Mouse (Mus musculus) embryonic facial prominence, embryonic 14.5 days (tissue): ENCODE measurements at regions not wholly inside any gene's neighbourhood (a gene's known extent, or its start where the extent isn't known, plus 50 kb on each side); places are given as distances from the start of the nearest gene placed in this dataset.

Experiments used
- ATAC-seq: fragments of 200-750 bp; cut with Nextera tagmentation; 2 replicates; pipeline ENCODE4 v1.8.0; 2017; ENCODE audit warnings: low read depth, moderate number of reproducible peaks, moderate TSS enrichment
- DNase-seq: peaks from one replicate; pipeline ENCODE4 v3.0.0-alpha.2; 2015; ENCODE audit warnings: low spot score
- H3K27ac ChIP-seq: fragments of 300-500 bp; sonication (generic); replicated peaks from 2 replicates; pipeline ENCODE4 v1.5.1; 2014; ENCODE audit warnings: low read depth, mild to moderate bottlenecking, low read length, moderate library complexity
- H3K27me3 ChIP-seq: fragments of 300-500 bp; sonication (generic); replicated peaks from 2 replicates; pipeline ENCODE4 v1.6.1; 2014; ENCODE audit warnings: low read length; ENCODE audit not compliant: control insufficient read depth, insufficient read depth
- H3K36me3 ChIP-seq: fragments of 300-500 bp; sonication (generic); 2 replicates; pipeline ENCODE4 v1.6.1; 2014; ENCODE audit warnings: low read length, mixed read lengths; ENCODE audit not compliant: control insufficient read depth, insufficient read depth
- H3K4me1 ChIP-seq: fragments of 300-500 bp; sonication (generic); 2 replicates; pipeline ENCODE4 v1.6.1; 2014; ENCODE audit warnings: antibody characterized with exemption, low read length; ENCODE audit not compliant: control insufficient read depth, insufficient read depth
- H3K4me2 ChIP-seq: fragments of 300-500 bp; sonication (generic); 2 replicates; pipeline ENCODE4 v1.6.1; 2014; ENCODE audit warnings: low read depth, mild to moderate bottlenecking, low read length, moderate library complexity, mixed read lengths
- H3K4me3 ChIP-seq: fragments of 300-500 bp; sonication (generic); 2 replicates; pipeline ENCODE4 v1.5.1; 2014; ENCODE audit warnings: low read depth, mild to moderate bottlenecking, low read length
- H3K9ac ChIP-seq: fragments of 300-500 bp; sonication (generic); 2 replicates; pipeline ENCODE4 v1.6.1; 2014; ENCODE audit warnings: low read depth, mild to moderate bottlenecking, low read length, moderate library complexity, mixed read lengths
- H3K9me3 ChIP-seq: fragments of 300-500 bp; sonication (generic); 2 replicates; pipeline ENCODE4 v1.6.1; 2016; ENCODE audit warnings: low read length; ENCODE audit not compliant: control insufficient read depth
- WGBS: fragments of 180-500 bp; shearing (Covaris S2); extraction: QIAGEN DNeasy Blood & Tissue Kit; methylation state at CpG from one replicate; pipeline ENCODE4 v1.1.7; 2014; 5-methylcytosine and 5-hydroxymethylcytosine counted together

DNA sequence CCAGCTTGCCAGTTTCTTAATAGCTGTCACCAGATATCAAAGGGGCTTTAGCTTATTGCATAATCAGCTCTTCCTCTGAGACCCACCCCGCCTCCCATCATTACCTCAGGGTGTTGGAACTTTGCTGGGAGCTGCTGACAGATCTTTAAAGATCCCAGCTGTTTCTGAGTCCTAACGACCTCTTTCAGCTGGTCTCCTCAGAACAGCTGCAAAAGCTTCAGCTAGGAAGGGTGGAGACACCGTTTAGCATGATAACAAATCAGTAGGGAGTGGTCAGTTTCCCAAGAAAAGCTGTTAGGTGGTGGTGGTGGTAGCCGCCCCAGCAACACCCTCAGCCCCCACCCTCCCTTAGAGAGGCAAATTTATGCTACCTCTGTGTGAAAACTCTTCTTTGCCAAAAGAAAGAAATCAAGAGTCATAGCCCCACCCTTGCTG is 916.9 kb upstream of the Gm7489 start:
- WGBS: 8% methylated on average over 4 of the region's 4 CpGs

DNA sequence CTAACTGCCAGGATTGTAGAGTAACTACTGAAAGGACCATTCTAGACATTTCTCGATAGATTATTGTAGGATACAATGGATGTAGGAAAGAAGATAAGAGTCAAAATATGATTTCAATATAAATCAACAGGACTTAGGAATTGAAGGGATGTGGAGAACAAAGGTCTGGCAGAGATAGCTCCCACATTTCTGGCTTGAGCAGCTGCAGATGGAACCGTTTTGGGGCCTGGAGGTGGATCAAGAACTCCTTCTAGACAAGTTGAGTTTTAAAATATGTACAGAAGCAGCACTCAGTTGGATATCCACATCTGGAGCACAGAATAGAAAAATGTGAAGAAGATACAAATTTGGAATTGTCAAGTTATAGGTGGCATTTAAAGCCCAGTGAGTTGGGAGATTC is 901.9 kb upstream of the Gm7489 start:
- no peaks in the 10 kb centered on the region for H3K4me1 ChIP-seq
- DNase-seq (peak; percentile 61), ATAC-seq (no peak)
- H3K27ac ChIP-seq: no peak overlapping the region
- no peaks in the 10 kb centered on the region for H3K36me3 ChIP-seq
- no peaks in the 10 kb centered on the region for H3K9me3 ChIP-seq
- 59% methylated on average over 2 of the region's 2 CpGs for WGBS
- H3K27me3 ChIP-seq: no peaks in the 10 kb centered on the region
- H3K4me2 ChIP-seq: no peak overlapping the region
- H3K9ac ChIP-seq: no peak overlapping the region
- no peak overlapping the region for H3K4me3 ChIP-seq

More for the DNA sequence above, 916.9 kb upstream of the Gm7489 start:
- H3K27me3 ChIP-seq: no peaks in the 10 kb centered on the region
- H3K36me3 ChIP-seq: no peaks in the 10 kb centered on the region
- H3K27ac ChIP-seq: no peak overlapping the region
- H3K9ac ChIP-seq: no peak overlapping the region
- DNase-seq (peak; percentile 85), ATAC-seq (peak; percentile 63; the same call in 1 of the 2 replicates)
- peaks cover 4% of the 10 kb centered on the region; the same call in 1 of the 2 replicates for H3K4me1 ChIP-seq
- H3K4me2 ChIP-seq: no peak overlapping the region
- no peak overlapping the region for H3K4me3 ChIP-seq
- no peaks in the 10 kb centered on the region for H3K9me3 ChIP-seq

DNA sequence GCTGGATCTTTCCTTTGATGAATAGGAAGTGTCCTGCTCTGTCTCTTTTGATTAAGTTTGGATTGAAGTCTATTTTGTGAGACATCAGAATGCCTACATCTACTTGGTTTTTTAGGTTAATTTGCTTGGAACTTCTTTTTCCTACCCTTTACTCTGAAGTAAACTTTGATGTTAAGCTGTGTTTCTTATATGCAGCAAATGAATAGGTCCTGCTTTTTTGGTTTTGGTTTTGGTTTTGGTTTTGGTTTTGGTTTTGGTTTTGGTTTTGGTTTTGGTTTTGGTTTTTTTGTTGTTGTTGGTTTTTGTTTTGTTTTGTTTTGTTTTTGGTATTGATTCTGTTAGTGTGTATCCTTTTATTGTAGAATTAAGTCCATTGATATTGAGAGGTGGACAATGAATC is 894.1 kb upstream of the Gm7489 start:
- no peaks in the 10 kb centered on the region for H3K36me3 ChIP-seq
- no peaks in the 10 kb centered on the region for H3K27me3 ChIP-seq
- no peaks in the 10 kb centered on the region for H3K9me3 ChIP-seq
- ATAC-seq (no peak), DNase-seq (no peak)
- H3K4me3 ChIP-seq: no peak overlapping the region
- H3K9ac ChIP-seq: no peak overlapping the region
- H3K4me2 ChIP-seq: no peak overlapping the region
- H3K4me1 ChIP-seq: no peaks in the 10 kb centered on the region
- H3K27ac ChIP-seq: no peak overlapping the region

DNA sequence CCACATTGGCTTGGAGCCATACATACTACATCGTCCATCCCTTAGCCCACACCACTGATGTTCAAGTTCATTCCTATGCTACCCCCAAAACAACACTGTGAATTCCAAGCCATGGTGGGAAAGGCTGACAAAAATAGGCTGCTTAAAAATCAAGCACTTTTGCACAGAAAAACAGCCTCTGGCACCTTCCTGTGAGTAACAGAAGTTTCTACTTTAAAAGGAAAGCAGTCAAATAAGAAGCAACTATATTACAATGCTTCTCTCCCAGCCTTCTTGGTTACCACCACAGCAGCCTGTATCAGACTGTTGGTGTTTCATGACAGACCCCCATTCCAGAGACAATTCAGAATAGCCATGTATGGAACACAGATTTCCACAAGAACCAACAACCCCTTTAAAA is 890.4 kb upstream of the Gm7489 start:
- no peak for DNase-seq
- H3K36me3 ChIP-seq: no peaks in the 10 kb centered on the region
- 76% methylated on average over 1 of the region's 1 CpGs for WGBS

DNA sequence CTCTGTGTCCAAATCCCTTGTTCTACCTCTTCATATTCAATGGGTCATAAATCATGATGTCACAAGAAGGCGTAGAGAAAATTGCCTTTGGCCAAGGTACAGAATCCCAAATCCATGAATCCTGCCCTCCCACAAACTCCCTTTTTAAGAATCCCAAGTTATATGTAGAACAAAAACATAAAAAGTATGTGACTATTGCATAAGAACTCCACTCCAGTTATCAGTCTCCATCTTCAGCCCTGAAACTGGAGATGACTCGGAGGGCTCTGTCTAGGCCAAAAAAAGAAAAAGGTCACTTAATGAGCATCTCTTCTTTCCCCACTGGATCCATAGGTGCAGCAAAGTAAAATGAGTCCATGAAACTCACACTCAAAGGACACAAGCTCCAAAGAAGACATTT is 885.5 kb upstream of the Gm7489 start:
- Histone ChIP-seq H3K4me1 (no peaks in the 10 kb centered on the region), H3K36me3 (no peaks in the 10 kb centered on the region), H3K27ac (no peak overlapping the region), H3K9ac (no peak overlapping the region), H3K9me3 (no peaks in the 10 kb centered on the region), H3K4me2 (no peak overlapping the region), H3K27me3 (no peaks in the 10 kb centered on the region), H3K4me3 (no peak overlapping the region)
- no peak for DNase-seq
- 85% methylated on average over 2 of the region's 2 CpGs for WGBS
- ATAC-seq: no peak

More for the DNA sequence above, 890.4 kb upstream of the Gm7489 start:
- no peak for ATAC-seq
- H3K4me2 ChIP-seq: no peak overlapping the region
- H3K27me3 ChIP-seq: no peaks in the 10 kb centered on the region
- H3K4me1 ChIP-seq: no peaks in the 10 kb centered on the region
- H3K9ac ChIP-seq: no peak overlapping the region
- no peaks in the 10 kb centered on the region for H3K9me3 ChIP-seq
- no peak overlapping the region for H3K4me3 ChIP-seq
- no peak overlapping the region for H3K27ac ChIP-seq

DNA sequence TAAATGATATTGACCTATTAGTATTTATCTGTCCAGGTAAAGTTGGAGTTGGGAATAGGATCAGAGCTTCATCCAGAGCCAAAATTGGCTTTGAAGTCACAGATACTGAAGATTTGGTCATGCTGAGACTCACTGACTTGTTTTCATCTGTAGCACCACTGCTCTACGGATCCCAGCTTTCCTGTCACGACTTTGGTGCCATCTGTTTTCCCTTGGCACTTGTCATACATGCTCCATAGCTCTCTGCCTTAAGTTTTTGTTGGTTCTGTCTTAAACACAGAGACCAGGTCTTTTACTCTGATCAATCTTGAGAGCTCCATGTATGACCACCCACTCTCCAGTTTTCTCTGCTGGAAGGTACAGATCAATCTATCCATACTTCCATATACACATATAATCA is 884.9 kb upstream of the Gm7489 start:
- Histone ChIP-seq H3K27me3 (no peaks in the 10 kb centered on the region), H3K4me3 (no peak overlapping the region), H3K4me2 (no peak overlapping the region), H3K27ac (no peak overlapping the region), H3K9ac (no peak overlapping the region), H3K4me1 (no peaks in the 10 kb centered on the region), H3K36me3 (no peaks in the 10 kb centered on the region), H3K9me3 (no peaks in the 10 kb centered on the region)
- no peak for DNase-seq
- WGBS: 78% methylated on average over 2 of the region's 2 CpGs
- no peak for ATAC-seq

DNA sequence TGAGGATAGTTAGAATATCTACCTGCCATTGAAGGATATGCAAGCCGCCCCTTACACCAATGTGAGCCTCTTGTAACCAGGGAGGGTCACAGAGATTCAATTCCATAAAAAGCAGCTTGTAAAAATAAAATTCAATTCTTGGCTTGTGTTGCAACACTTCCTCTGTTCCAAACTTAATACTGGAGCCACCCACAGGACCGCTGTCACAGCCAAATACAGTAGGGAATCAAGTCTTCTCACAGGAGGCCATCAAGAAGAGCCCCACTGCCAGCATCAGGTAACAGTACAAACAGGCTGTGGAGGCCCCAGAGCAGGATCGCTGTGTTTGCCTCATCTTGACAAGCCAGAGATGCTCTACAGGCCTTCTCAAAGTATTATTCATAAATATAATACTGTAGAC is 883.3 kb upstream of the Gm7489 start:
- no peak for ATAC-seq
- H3K9ac ChIP-seq: no peak overlapping the region
- no peaks in the 10 kb centered on the region for H3K9me3 ChIP-seq
- H3K4me3 ChIP-seq: no peak overlapping the region
- H3K27ac ChIP-seq: no peak overlapping the region
- no peaks in the 10 kb centered on the region for H3K27me3 ChIP-seq
- H3K4me2 ChIP-seq: no peak overlapping the region
- H3K4me1 ChIP-seq: no peaks in the 10 kb centered on the region
- no peak for DNase-seq
- WGBS: 79% methylated on average over 3 of the region's 3 CpGs
- H3K36me3 ChIP-seq: no peaks in the 10 kb centered on the region

DNA sequence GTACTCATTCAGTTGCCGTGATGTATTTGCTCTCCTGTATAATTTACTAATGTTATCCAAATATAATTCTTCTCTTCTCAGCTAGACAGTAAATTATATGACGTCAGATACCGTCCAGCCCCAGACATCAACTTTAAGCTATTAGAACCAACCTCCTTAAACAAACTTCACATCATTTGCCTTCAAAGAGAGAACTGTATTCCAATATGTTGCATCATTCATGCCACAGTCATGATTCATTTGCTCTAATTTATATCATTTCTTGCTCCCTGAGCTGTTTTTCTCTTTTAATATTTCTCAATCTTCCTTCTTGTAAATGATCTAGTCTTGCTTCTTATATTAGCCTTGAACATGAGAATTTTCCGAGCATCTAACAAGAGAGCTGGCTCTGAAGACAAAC is 882.7 kb upstream of the Gm7489 start:
- H3K27ac ChIP-seq: no peak overlapping the region
- H3K9ac ChIP-seq: no peak overlapping the region
- no peaks in the 10 kb centered on the region for H3K36me3 ChIP-seq
- H3K27me3 ChIP-seq: no peaks in the 10 kb centered on the region
- DNase-seq: no peak
- H3K4me1 ChIP-seq: no peaks in the 10 kb centered on the region
- no peaks in the 10 kb centered on the region for H3K9me3 ChIP-seq
- 82% methylated on average over 4 of the region's 4 CpGs for WGBS
- ATAC-seq: no peak
- no peak overlapping the region for H3K4me3 ChIP-seq
- no peak overlapping the region for H3K4me2 ChIP-seq

DNA sequence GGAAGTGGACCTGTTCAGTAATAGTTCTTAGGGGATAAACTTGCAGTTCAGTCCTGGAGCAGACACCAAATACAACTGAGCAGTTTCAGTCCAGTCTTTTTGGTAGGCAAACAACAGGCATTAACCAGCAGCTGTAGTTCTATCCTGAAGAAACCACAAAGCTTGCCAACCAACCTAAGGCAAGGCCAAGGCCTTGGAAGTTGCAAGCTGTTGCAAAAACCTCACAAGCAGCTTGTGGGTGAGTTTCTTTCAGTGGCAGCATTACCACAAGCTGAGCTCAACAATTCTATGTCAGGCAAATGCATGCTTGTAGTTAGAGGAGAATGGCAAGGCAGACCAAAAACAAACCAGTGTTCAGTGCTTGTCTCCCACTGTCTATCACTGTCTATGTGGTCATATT is 880.6 kb upstream of the Gm7489 start:
- no peaks in the 10 kb centered on the region for H3K36me3 ChIP-seq
- H3K27ac ChIP-seq: no peak overlapping the region
- DNase-seq (no peak), ATAC-seq (no peak)
- H3K4me3 ChIP-seq: no peak overlapping the region
- no peak overlapping the region for H3K9ac ChIP-seq
- no peaks in the 10 kb centered on the region for H3K27me3 ChIP-seq
- no peak overlapping the region for H3K4me2 ChIP-seq
- no peaks in the 10 kb centered on the region for H3K4me1 ChIP-seq
- no peaks in the 10 kb centered on the region for H3K9me3 ChIP-seq
